Mouse (Mus musculus): ENCODE results near the gene 9230112D13Rik.

Gene 9230112D13Rik

GRCm38 (mm10) chr14:34522701-34523100 lies at the start of gene 9230112D13Rik:
Gene 9230112D13Rik (minus strand): TSS chr14:34522801.
- CTCF ChIA-PET = no interaction called here

- CTCF ChIA-PET = interaction anchor here (0.6 kb wide), 1 partner anchor 41 kb away, joined by 4 read pairs; no protein-coding TSS in a partner anchor
Observed at GRCm38 (mm10) chr14:34571610-34572387, 49.2 kb upstream of the 9230112D13Rik start.

- CTCF ChIA-PET = interaction anchor here (0.6 kb wide), 1 partner anchor 41 kb away, joined by 4 read pairs; no protein-coding TSS in a partner anchor
Observed at GRCm38 (mm10) chr14:34570903-34571302, 48.3 kb upstream of the 9230112D13Rik start.

GRCm38 (mm10) chr14:34570294-34570693 lies 47.7 kb upstream of the 9230112D13Rik start:
- CTCF ChIA-PET = interaction anchor here (0.7 kb wide), 1 partner anchor 675 kb away, joined by 5 read pairs; no protein-coding TSS in a partner anchor

- CTCF ChIA-PET = interaction anchor here (0.7 kb wide), 1 partner anchor 674 kb away, joined by 5 read pairs; no protein-coding TSS in a partner anchor
Observed at GRCm38 (mm10) chr14:34569534-34570194, 47.1 kb upstream of the 9230112D13Rik start.

- CTCF ChIA-PET = no interaction called here
Observed at GRCm38 (mm10) chr14:34568626-34569025, 46.0 kb upstream of the 9230112D13Rik start.

- CTCF ChIA-PET = no interaction called here
Observed at GRCm38 (mm10) chr14:34567697-34568096, 45.1 kb upstream of the 9230112D13Rik start.

GRCm38 (mm10) chr14:34566530-34566929 lies 43.9 kb upstream of the 9230112D13Rik start:
- CTCF ChIA-PET = no interaction called here

- CTCF ChIA-PET = no interaction called here
Observed at GRCm38 (mm10) chr14:34565711-34566110, 43.1 kb upstream of the 9230112D13Rik start.

- CTCF ChIA-PET = no interaction called here
Observed at GRCm38 (mm10) chr14:34564646-34565045, 42.0 kb upstream of the 9230112D13Rik start.

- CTCF ChIA-PET = no interaction called here
Observed at GRCm38 (mm10) chr14:34562393-34562792, 39.8 kb upstream of the 9230112D13Rik start.

GRCm38 (mm10) chr14:34561647-34562046 lies 39.0 kb upstream of the 9230112D13Rik start:
- CTCF ChIA-PET = no interaction called here

GRCm38 (mm10) chr14:34558947-34559346 lies 36.3 kb upstream of the 9230112D13Rik start:
- CTCF ChIA-PET = no interaction called here

- CTCF ChIA-PET = interaction anchor here (0.8 kb wide), 1 partner anchor 765 kb away, joined by 3 read pairs; no protein-coding TSS in a partner anchor
Observed at GRCm38 (mm10) chr14:34555211-34555610, 32.6 kb upstream of the 9230112D13Rik start.

- CTCF ChIA-PET = no interaction called here
Observed at GRCm38 (mm10) chr14:34554047-34554446, 31.4 kb upstream of the 9230112D13Rik start.

GRCm38 (mm10) chr14:34553470-34553869 lies 30.9 kb upstream of the 9230112D13Rik start:
- CTCF ChIA-PET = no interaction called here

GRCm38 (mm10) chr14:34552226-34552625 lies 29.6 kb upstream of the 9230112D13Rik start:
- CTCF ChIA-PET = no interaction called here

- CTCF ChIA-PET = no interaction called here
Observed at GRCm38 (mm10) chr14:34549004-34549671, 26.5 kb upstream of the 9230112D13Rik start.

- CTCF ChIA-PET = no interaction called here
Observed at GRCm38 (mm10) chr14:34548391-34549001, 25.9 kb upstream of the 9230112D13Rik start.

- CTCF ChIA-PET = no interaction called here
Observed at GRCm38 (mm10) chr14:34544545-34544944, 21.9 kb upstream of the 9230112D13Rik start.

- CTCF ChIA-PET = no interaction called here
Observed at GRCm38 (mm10) chr14:34544001-34544400, 21.4 kb upstream of the 9230112D13Rik start.

GRCm38 (mm10) chr14:34543596-34543995 lies 21.0 kb upstream of the 9230112D13Rik start:
- CTCF ChIA-PET = no interaction called here

Data from spleen, embryonic (tissue).